Mouse (Mus musculus): Measurements from ENCODE around the gene Gm11172.

Gm11172 gene

DNA sequence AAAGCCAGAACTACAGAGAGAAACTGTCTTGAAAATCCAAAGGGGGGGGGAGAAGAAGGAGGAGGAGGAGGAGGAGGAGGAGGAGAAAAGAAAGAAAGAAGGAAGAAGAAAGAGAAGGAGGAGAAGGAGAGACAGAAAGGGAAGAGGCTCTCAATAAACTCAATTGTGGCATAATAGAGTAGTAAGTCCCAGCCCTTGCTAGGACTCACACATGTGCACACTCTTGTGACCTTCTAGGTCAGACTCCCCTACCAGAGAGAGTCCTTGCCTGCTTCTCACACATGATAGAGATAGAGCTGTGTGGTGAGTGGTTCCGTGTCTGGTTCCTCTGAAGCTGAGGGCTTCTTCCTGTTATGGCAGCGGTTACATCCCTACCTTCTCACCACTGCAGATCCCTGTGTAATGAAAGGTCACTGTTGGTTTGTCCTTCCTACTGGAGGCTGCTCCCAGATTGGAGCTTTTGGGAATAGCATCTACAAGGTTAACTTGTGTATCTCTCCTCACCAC is at the start of gene Gm11172:
Gene Gm11172 (plus strand): TSS at position 51 of the 507 bp plus-strand sequence.
- DNase-seq, result no peak

DNA sequence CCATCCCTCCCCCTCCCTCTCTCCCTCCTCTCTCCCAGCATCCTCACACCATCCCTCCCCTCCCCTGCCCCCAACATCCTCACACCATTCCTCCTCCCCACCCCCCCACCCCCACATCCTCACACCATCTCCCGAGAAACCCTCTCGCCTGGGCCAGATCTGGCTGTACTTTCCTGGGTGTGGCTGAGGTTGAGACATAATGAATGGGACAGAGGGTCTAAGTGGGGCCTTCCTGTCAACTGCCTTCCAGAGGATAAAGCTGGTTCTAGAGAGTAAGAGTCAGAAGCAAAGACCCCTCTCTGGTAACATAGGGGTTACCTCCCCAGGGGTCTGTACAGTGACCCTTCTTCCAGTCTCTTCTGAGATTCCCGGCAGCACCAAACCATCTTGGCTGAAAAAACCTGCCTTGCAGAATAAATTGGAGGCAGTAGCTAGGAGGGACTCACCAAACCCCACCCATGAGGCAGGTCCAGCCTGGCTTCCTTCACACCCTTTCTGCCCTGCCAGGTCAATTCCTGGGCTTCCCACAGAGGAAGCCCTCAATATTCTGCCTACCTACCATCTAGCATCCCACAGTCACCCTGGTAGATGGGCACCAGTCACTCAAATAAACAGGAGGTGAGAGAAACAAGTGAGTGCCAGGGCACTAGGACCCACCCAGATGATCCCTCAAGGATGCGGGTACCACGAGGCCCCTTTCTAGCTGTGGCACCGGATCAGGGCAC is 49.0 kb upstream of the Gm11172 start:
- no peak for DNase-seq

GRCm38 (mm10) chr16:10764323-10764722 is 48.4 kb upstream of the Gm11172 start:
- DNase-seq, result peak; percentile 66

- DNase-seq, result peak; percentile 94
Observed at GRCm38 (mm10) chr16:10767158-10767557, 45.6 kb upstream of the Gm11172 start.

DNA sequence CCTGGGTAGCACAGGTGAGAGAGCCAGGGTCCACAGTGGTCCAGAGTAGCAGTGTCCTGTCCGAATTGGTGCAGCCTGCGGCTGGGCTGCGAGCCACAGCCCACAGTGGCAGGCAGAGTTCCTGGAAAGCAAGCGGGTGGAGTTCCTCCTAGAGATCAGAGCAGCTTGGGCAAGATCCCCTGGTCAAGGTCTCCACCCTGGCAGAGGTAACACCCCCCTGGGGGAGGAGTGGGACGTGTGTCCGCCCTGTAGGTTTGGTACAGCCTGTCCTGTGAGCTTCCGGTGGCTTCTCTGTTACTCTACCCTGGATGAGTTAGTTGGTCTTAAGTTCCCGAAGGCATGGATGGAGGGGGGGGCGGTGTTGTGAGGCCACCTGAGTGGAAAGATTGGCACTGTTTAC is 43.9 kb upstream of the Gm11172 start:
- peak; percentile 66 for DNase-seq

- DNase-seq, result no peak
Observed at GRCm38 (mm10) chr16:10769661-10770060, 43.1 kb upstream of the Gm11172 start.

GRCm38 (mm10) chr16:10770531-10771325 is 42.0 kb upstream of the Gm11172 start:
- no peak for DNase-seq

- peak; percentile 42 for DNase-seq
Observed at GRCm38 (mm10) chr16:10771769-10772510, 40.8 kb upstream of the Gm11172 start.

DNA sequence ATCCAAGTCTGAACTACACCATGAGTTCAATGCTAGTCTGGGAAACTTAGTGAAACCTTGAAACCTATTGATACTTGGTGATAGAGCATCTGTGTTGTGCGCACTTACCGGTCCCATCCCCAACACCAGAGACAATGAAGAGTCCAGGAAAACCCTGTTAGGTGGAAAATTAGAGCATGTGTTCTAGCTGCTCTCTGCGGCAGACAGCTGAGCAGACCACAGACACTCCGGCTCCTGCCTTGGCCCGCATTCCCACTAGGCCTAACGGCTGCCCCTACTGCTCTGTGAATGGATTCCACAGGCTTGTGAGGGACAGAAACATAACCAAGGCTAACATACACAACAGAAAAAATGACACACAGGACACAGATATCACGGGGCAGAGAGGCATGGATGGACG is 39.2 kb upstream of the Gm11172 start:
- no peak for DNase-seq

DNA sequence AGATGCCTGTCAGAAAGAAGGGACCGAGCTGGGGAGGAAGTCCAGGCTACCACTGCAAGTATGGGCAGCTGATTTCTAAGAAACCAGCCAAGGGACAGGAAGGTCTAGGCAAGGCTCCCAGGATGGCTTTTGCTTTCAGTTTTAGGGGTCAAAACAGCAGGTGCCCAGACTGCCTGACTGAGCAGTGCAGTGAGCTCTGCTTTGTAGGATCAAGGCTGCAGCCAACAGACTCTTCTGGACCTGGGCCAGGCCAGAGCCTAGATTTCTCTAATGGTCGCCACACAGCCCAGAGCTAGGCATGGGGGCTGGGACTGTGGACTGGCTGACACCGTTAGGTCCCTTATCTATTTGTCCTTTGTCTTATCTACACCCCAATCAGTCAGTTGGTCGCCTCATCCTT is 38.0 kb upstream of the Gm11172 start:
- DNase-seq, result no peak

DNA sequence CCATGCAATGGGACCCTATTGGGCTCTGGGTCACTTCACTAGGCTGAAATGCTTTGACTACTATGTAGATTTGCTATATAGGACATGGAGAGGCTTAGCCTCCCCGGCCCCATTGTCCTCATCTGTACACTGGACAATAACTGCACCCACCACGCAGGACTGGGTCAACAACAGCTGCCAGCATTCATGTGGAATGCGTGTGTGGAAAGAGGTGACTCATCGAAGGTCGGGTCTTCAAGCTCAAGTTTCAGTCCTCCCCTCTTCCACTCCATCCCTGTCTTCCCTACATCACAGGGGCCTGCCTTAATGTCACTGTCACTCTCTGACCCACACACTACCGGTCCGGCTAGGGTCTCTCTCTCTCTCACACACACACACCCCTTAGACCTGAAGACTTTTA is 36.4 kb upstream of the Gm11172 start:
- DNase-seq, result no peak

DNA sequence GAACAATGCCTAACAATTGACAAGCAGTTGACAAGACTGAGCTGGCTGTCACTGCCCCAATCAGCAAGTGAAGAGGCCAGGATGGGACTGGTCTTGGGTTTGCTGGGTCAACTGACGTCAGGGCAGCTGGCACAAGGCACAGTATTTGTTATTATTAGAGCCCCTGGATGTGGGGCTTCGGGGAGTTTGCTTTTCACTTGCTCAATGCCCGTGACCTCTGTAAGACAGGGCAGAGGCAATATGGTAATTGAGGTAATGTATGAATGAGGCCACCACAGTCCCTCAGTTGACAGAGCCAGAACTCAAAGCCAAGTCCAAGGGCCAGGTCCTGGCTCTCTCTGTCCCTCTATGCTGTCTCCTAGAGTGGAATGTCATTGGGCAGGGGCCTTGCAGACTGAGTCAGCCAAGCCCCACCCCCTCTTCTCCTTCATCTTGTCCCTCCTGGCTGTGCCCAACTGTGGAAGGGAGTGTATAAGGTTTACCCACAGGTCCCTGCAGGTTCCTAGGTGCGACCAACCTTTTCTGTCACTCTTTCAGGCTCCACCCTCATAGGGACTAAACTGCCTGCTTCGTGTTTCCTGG is 35.0 kb upstream of the Gm11172 start:
- DNase-seq, result no peak

DNA sequence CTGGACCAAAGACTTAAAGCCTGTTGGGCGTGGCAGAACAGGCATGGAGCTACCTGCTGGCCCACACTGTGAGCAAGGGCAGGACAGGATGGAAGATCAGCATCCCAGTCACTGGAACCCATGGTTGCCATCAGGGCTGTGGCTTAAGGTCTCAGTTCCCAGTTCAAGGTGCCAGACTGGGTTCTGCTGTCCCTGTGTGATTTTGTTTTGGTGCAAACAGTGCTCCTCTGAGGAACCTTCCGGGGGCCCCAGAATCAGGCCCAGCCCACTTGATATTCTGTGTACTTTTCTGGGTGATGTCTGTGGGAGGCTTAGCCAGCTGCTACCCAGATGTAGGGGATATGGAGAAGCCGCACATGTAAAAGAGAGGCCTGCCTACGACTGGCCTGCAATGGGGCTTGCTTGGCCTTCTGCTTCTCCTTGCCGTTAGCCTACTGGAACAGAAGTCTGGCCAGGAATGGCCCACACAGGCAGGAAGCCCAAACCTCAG is 32.0 kb upstream of the Gm11172 start:
- no peak for DNase-seq

DNA sequence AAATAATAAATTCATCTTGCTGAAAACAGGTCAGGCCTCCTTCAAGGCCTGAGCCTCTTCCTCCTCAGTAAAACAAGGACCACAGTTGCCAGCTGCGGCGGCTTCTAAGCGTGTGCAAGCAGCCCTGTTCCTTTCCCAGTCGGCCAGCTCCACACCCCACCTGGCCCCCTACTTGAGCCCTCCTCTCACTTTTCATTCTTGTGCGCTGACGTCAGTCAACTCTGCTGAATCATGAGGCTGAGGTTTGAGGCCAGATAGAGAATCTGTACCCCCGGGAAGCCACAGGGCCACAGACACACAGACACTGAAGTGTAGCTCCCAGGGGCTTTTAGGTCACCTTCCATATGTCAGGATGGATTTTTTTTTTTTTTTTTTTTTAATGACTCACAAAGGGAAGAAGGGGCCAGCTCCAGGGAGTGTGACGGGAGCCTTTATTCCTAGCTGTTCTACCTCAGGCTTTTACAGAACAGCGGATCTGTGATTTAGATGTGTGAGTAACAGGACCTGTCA is 30.8 kb upstream of the Gm11172 start:
- DNase-seq, result no peak

- DNase-seq, result no peak
Observed at GRCm38 (mm10) chr16:10782377-10783151, 30.2 kb upstream of the Gm11172 start.

DNA sequence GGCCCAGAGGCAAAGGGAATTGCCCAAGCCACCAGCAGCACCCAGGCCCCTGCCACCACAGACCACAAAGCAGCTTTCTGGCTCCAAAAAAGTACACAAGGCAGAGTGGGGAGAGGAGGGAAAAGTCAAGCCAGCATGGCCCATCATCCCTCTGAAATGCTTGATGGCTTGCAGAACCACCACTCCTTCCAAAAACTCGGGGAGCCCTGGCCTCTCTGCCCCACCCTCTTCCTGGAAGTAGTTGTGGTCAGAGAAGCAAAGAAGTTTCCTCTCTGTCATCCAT is 29.6 kb upstream of the Gm11172 start:
- DNase-seq, result no peak

GRCm38 (mm10) chr16:10783451-10783850 is 29.3 kb upstream of the Gm11172 start:
- DNase-seq, result no peak

DNA sequence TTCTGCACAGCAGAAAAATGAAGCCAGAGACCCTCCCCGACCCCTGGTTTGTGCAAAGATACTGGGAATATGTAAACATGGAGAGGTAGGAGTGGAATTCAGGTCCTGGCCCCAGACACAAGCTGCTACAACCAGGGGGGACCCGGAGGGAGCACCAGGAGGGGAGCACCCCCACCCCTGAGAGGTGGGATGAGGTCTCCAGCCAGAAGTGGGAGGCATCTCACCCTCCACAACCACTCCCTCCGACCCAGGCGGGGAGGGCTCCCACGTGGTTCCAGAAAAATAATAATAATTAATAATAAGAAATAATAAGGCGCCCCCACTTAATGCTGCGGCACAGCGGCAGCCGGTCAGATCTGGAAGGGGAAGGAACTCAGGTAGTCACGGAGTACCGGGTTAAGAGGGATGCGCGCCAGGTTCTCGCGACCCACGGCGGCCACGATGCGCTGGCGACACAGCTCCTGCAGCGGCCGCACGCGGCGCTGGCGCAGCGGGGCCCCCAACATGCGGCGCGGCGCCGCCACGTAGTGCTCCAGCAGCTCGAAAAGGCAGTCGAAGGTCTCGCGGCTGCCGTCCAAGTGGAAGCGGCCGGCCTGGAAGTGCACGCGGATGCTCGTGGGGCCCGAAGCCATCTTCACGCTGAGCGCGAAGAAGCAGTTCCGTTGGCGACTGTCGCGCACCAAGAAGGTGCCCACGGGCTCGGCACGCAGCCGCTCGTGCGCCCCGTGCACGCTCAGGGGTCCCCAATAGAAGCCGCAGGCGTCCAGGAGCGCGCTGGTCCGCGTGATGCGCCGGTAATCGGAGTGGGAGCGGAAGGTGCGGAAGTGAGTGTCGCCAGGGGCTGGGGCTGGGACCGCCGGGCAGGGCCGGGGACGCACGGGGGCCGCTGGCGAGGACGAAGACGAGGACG is 28.6 kb upstream of the Gm11172 start:
- DNase-seq, result peak; percentile 28

DNA sequence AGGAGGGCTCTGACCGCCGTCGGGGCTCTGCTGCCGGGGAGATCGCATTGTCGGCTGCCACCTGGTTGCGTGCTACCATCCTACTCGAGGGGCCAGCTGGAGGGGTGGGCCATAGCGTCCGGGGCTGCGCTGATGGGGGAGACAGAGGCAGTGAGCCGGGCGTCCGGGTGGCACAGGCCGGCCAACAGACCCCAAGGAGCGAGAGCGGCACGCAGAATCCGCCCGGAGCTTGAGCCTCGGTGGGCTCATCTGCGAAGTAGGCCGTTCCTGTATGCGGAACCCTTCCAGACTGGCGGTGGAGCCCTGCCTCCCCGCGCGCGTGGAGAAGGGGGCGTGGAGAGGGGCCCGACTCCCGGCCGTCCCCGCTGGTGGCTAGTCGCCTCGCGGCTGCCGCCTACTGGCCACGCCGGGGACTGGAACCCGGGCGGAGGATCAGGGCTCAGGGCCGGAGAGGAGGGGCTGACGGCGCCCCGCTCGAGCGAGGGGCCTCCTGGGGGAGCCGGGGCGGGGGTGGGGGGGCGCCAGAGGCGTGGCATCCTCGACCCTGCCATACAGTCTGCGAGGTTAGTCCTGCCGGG is 27.8 kb upstream of the Gm11172 start:
- peak; percentile 92 for DNase-seq
